Mouse (Mus musculus): ENCODE data around the gene Gm45234.

Gm45234 gene

DNA sequence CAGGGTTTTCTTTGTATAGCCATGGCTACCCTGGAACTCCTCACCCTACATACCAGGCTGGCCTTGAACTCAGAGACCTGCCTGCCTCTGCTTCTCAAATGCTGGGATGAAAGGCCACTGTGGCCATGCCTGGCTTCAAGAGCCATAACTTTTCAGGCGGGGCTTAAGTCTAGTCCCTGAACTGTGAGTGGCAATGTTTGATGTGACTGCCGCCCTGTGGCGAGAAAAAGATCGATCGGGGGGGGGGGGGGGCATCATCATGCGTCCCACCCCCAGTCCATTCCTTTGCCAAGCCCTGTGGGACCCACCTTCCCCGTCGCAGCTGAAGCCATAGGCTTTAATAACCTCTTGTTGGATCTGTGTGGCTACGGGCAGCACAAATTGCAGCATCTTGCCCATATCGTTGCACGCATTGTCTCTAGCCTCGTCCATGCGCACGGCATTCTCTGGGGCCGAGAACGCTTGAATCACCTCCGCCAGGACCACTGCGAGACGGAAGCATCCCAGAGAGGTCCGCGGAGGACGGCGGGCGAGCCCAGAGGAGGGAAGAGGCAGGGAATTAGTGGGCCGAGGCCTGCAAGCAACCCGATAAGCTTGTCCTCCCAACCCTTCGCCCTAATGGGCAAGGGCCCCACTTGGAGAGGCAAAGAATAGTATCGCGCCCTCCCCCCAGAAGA, 15.5 kb downstream of the Gm45234 start:
- DNase-seq (ENCODE audit: low spot score), result no peak

DNA sequence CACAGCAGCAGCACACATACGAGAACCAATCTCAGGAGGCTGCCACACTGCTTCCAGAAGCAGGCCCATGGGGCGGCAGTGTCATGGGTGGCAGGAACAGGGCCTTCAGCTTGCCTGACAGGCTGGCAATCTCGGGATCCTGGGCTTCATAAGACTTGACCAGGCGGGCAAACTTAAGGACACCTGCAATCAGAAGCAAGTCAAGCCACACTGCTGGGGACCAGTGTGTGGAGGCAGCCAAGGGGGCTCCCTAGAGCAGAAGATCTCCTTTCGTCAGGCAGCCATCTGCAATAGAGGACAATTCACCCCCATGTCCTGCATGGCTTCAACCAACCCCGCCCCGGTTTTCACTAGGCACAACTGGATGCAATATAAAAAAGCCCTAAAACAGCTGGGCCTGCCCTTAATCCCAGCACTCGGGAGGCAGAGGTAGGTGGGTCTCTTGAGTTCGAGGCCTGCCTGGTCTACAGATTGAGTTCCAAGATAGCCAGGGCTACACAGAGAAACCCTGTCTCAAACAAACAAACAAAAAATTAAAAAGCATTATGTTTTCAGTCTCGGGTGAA, 16.5 kb downstream of the Gm45234 start:
- DNase-seq (ENCODE audit: low spot score), result no peak

DNA sequence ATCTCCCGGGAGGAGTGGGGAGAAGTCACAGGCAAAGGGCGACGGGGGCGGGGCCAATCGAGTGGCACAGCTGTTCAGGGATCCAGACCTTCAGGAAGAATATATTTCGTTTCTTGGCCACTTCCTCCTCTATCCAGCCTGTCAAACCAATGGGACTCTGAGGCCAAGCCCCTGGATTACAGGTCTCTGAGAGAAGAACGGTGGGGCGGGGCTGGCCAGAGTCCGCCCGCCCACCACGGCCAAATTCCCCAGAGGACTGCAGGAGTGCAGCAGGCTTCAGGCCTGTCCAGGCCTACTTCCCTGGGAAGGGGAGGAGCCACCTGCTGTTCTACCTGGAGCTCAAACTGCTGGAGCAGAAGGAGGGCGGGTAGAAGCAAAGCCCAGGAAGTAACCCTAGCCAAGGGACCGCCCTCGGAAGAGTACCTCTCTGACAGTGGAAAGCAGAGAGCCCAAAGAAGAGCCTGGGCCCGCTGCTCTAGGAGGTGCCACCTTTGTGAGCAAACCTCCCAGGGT, 17.3 kb downstream of the Gm45234 start, which contains the start of gene Ptpn6:
Ptpn6 (minus strand) TSS at position 204 of the 513 bp plus-strand sequence.
- peak; percentile 43 for DNase-seq (ENCODE audit: low spot score)

DNA sequence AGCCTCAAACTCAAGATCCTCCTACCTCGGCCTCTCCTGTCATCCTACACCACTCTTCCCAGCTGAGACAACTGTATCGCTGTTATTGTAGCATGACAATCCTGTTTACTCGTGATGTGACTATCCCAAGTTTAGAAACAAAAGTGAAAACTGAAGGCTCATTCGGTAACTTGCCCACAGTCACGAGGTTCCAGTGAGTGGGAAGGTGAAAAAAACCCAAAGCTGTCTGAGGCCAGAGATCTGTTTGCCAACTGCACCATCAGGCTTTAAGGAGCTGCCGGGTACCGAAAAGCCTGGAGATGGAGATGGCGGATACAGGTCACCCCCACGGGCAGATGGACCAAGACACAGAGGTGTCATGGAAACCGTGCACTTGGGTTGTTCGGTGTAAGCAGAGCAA, 18.8 kb downstream of the Gm45234 start:
- no peak for DNase-seq (ENCODE audit: low spot score)

DNA sequence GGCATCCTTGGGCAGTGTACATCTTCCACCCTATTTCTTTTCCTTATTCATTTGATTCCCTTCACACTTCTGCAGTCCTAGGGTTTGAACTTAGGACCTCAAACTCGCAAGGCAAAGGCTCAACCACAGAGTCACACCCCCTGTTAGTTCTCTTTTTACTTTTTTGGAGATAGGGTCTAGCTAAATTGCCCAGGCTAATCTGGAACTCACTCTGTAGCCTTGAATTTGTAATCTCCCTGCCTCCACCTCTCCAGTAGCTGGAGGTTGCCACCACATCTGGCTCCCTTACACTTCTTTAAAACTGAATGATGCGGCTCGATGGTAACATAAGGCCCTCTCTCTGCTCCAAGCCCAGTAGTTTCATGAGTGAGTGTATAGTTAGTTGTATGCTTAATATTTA, 21.4 kb downstream of the Gm45234 start:
- DNase-seq (ENCODE audit: low spot score), result no peak

DNA sequence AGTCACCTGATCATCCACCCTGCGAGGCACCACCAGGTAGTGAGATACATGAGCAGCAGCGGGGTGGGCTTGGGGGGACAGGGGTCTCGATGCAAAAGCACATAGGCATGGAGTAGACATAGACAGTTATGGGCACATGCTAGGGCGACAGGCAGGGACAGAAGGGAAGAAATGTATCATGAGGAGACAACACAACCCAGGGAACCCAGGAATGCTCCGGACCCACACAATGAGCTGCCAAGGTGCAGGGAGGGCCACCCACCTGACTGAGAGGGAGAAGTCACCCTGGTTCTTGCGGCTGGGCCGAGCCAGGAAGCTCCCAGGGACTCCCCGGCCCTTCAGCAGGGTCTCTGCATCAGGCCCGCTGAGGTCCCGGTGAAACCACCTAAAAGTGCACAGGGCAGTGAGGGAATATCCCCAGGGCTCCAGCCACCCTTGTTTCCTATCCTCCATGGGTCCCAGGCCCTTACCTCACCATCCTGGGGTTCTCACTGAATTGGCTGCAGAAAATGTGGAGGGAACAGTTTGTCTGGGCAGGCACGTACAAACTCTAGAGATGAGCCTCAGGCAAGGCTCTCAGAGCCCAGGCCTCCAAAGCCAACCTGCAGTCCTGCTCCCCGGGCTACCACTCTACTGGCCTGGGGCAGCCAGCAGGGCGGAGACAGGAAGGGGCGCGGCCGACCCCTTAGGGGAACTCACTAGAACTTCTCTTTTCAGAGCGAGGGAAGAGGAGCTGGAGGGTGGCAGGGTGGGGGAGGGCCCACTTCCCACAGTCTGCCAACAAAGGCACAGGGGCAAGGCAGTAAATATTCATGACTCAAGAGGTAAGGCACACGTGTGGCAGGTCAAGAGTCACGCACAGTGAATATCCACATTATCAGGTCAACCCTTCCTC, 23.1 kb downstream of the Gm45234 start:
- peak; percentile 62 for DNase-seq (ENCODE audit: low spot score)

DNA sequence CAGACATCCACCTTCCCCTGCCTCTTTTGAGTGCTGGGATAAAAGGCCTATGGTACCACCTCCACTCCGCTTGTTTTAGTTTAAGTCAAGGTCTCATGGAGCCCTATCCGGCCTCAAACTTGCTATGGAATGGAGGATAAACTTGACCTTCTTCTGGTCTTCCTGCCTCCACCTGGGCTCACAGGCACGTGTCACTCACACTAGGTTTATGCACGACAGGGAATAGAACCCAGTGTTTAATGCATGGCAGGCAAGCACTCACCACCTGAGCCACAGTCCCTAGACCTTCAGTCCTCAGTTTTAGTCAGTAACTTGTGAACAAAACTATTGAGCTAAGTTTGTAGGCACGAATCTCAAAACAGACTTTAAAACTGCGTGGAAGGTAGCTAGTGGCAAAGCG, 24.8 kb downstream of the Gm45234 start:
- no peak for DNase-seq (ENCODE audit: low spot score)

DNA sequence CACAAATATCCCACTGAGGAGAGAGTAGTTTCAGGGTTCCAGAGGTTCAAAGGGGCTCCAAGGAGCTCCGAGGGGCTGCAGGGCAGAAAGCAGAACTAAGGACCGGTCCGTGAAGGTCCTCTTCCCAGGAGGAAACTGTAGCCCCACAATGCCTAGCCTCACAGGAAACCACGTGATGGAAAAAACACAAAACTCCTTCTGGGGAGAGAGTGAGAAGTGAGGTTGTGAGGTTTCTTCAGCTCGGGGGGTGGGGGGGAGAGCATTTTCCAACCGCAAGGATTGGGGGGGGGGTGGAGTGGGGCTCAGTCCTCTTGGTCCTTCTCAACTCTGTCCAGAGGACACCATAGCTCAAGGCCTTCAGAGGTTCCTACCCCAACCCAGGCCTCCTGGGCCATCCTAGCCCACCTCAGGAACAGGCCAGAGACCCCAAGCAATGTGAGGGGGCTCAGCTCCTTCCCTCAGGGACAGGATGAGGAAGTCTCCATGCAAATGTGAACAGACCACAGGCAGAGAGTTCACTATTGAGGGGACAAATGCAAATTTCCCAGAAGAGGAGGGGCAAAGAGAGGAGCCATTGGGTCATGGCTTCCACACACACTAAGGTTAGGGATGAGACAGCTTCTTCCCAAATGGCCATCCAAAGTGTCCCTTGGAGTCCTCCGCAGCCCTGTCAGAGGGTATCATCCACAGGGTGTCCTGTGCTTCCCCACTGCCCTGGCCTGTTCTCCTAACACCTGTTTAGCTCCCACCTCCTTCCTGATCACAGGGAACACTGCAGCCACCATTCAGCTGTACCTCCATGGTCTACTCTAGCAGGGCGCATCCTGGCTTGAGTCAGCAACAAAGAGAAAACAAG, 25.7 kb downstream of the Gm45234 start:
- DNase-seq (ENCODE audit: low spot score), result no peak

DNA sequence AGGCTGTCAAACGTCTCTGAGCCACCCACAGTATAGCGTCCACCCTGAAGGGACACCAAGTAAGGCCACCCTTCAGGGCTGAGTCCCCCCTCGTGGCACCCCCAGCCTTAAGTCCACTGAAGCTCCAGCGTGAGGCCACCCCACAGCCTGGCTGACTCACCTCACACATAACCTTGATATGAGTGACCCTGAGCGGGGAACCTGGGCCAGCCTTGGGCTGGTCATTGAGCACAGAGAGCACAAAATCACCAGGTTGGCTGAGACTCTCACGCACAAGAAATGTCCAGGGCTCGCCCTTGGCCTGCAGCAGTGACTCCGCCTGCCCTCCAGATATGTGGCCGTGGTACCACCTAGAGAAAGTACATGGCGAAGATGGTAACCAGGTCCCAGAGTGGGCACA, 27.2 kb downstream of the Gm45234 start:
- DNase-seq (ENCODE audit: low spot score), result no peak

DNA sequence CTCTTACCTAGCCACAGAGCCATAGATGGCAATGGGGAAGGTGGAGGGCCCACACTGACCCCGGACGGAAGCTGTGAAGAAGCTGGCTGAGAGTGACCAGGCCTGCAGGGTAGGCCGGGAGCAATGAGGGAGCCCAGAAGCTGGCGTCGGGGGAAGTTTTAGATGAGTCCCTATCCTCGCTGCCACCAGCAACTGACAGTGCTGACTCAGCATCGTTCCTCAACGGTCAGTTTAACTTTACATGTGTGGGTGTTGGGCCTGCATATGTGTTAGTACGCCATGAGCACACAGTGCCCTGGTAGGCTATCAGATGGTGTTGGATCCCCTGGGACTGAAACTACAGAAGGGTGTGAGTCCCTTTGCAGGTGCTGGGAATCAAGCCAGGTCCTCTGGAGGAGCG, 31.3 kb downstream of the Gm45234 start:
- no peak for DNase-seq (ENCODE audit: low spot score)

DNA sequence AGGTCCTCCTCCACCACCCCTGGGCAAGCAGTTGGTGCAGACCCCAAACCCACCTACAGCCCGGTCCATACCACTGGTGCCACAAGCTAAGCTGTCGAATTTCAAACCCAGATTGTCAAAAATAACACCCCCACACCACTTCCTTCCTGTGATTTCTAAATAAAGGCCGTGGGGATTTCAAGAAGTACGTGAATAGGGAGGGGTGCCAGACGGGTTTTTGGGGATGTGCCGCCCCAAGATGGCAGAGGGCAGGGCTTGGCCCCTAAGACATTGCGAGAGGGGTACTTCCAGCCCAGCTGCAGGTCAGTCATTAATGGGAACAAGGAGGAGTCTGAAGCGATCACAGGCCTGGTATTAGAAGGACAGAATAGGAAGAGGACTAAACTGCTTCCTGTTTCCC, 32.3 kb downstream of the Gm45234 start:
- DNase-seq (ENCODE audit: low spot score), result no peak

DNA sequence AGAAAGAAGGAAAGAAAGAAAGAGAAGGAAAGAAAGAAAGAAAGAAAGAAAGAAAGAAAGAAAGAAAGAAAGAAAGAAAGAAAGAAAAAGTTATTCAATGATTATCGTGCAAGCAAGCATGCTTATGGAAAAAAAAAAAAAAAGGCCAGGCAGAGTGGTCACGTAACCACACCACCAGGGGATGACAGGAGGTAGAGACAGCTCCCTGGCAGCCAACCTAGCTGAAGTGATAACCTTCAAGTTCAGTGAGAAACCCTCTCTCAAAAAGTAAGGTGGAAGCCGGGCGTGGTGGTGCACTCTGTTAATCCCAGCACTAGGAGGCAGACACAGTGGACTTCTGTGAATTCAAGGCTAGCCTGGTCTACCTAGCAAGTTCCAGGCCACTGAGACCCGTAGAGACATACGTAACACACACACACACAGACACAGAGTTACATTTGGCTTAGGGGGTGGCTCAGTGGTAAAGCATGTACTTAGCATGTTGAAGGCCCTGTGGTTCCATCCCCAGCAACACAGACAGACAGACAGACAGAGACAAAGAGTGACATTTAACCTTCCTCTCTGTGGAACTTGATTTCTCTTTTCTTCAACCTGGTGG, 32.8 kb downstream of the Gm45234 start:
- no peak for DNase-seq (ENCODE audit: low spot score)

DNA sequence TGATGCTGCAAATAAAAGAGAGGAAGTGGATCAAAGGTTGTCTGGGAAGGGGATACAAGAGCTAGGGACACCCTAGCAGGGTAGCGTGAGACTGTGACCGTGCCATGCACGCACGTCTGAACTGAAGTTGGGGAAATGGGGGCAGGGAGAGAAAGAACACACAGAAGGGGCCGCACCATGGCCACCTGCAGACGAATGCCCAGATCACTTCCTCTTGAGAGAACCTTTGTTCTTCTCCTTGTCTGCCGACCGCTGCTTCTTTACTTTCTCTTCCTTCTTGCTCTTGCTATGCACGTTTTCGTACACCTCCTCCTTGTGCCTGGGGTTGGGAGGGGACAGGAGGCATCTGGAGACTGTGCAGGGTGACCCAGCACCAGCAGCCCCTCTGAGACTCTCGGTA, 34.9 kb downstream of the Gm45234 start:
- DNase-seq (ENCODE audit: low spot score), result no peak

DNA sequence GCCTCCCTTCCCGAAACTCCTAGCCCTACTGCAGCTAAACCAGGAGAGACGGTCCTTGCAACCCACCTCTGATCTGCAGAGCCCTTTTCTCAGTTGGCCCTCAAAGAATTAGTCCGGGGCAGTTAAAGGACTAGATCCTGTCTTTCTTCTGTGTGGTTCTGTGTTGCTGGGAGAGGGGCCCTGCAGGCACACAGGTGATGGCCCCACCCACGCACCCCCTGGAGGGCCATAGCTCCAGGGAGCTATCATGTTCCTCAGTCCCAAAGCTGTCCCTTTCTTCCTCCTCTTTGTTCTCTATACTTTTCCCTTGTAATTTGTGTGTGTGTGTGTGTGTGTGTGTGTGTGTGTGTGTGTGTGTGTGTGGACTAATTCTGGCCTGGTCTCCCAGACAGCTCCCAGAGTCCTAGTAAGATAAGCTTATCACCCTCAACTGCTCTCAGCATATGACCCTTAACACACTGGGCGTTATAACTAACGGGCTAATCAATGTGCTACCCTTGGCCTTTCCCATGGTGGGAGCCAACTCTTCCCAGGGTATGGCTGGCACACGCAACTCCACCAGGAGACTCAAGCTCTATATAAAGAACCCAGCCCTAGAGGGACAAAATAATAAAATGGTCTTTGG, 36.4 kb downstream of the Gm45234 start:
- DNase-seq (ENCODE audit: low spot score), result no peak

DNA sequence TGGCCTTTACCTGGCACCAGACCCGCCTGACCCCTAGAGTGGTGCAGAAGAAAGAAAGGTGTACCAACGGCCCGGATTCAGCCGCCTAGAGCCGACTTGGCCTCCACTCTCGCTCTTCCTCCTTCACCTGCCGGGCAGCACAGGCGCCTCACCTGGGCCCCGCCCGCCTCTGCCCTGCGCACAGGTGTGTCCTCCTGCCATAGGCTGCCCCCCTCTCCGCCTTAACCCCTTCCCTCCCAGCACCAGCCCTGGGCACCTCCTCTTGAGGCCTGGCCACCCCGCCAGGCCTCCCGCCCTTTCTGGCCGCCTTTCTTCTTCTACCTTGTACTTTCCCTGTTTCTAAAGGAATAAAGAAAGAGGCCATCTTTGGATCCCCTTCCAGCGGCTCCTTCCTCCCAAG, 37.1 kb downstream of the Gm45234 start:
- no peak for DNase-seq (ENCODE audit: low spot score)

DNA sequence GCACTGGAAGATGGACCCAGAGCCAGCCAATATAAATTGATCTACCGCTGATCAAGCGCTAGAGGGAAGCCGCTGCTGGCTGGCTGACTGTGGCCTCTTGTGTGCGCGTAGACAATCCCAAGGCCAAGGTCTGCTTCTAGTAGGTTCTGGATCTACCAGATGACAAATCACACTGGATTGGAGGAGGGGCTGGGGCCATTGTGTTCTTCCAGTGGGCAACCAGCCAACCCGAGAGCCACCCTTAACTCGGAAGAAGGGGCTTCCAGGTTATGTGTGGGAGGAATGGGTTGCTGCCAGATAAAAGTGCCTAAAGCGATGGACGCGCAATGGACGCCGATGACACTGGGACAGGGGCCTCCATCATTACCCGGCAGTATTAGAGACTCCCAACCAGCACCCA, 37.9 kb downstream of the Gm45234 start:
- no peak for DNase-seq (ENCODE audit: low spot score)

DNA sequence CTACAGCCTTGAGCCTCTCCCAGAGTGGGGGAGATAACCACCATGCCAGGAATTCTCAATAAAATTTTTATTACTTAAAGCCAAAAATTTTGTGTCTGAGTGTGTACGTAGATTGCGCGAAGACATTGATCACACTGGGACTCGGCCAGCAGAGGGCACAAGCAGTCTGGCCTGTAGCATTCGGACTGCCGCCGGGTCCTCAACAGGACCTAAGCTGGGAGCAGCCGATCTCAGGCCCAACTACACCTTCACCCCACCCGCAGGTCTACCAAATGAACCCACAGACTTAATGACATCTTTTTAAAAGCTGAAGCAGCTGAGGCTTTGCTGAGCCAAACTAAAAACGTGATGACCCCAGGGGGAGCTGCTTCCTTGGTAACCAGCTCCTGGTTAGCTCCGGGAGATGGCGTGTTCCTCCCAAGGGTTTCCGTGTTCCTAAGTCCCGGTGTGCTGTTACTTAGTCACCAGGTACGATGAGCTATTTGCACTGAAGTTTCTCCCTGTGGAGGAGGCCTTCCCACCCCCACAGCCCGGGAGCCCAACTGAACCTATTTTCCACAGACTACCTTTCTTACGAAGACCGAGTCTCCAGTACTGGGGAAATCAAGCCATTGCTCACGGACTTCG, 38.8 kb downstream of the Gm45234 start:
- peak; percentile 55 for DNase-seq (ENCODE audit: low spot score)

DNA sequence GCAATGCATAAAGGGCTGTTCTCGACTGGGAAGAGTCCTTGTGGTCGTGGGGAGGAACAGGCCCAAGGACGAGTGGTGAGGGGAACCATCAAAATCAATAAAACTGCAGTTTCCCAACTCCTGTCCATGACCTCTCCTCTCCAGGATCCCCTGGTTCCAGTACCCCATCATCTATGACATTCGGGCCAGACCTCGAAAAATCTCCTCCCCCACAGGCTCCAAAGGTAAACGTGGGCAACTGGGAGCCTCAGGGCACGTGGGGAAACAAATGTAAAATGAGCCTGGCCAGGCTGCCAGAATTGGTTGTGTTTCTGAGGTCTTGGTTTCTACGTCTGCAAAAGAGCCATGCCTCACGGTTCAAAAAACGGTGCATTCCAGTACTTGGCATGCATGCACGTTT, 42.9 kb downstream of the Gm45234 start:
- DNase-seq (ENCODE audit: low spot score), result no peak

DNA sequence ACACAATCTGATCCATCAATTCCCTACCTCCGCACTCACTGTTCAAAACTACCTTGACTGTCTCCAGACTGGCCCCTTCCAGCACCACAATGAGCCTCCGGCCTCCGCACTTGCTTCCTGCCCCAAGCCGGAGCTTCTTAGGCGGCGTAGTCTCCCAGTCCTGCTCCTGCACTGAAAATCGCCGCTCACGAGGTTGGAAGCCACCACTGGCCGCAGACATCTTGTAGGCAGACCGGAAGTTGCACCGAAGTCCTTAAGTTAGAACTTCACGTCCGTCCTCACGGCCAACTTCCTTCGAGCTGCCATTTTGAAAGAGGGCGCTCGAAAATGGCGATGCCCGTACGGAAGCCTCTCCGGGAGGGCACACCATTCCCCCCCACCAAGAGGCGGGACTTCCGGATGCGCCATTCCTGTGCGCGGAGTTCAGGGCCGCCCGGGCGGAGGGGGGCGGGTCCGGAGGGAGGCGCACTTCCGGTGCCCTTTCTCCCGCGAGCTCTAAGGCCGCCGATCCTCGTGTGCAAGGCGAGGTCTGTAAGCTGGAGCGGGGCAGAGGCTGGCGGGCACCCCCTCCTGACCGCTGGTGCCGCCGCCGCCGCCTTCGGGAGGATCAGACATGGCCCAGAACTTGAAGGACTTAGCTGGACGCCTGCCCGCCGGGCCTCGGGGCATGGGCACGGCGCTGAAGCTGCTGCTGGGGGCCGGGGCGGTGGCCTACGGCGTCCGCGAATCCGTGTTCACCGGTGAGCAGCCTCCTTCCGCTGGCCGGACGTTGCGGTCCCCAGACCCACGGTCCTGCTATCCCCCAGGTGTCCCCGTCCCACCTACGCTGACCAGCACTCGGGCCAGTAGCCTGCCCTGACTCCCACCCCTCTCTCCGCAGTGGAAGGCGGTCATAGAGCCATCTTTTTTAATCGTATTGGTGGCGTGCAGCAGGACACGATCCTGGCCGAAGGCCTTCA, 43.7 kb downstream of the Gm45234 start, which contains the start of the genes Emg1 and Phb2:
Emg1 (minus strand) TSS at position 355 of the 959 bp plus-strand sequence.
Phb2 (plus strand) TSS at position 513 of the 959 bp plus-strand sequence.
- peak; percentile 98 for DNase-seq (ENCODE audit: low spot score)
